Mouse (Mus musculus) lung, embryonic 15.5 days (tissue): Measurements from ENCODE around the gene 1700025G04Rik. TPM values are rescaled to one million over a fixed set of nuclear protein-coding genes. Genes with fewer than 3 reads are reported as not detected.
A peak's percentile ranks its signal among the peaks of the same experiment; 100 is the strongest.
"Not testable (repeated sequence)": the region's sequence is repeated elsewhere in the genome, so short reads cannot be mapped to it uniquely, and the experiment has no call there.

Experiments
- ATAC-seq: fragments of 200-750 bp; cut with Nextera tagmentation; 2 replicates; pipeline ENCODE4 v1.8.0; 2017; ENCODE audit warnings: moderate number of reproducible peaks, borderline replicate concordance; ENCODE audit not compliant: low FRiP score, low TSS enrichment; ENCODE audit errors: extremely low read depth
- H3K27ac ChIP-seq: fragments of 300-500 bp; sonication (generic); 2 replicates; pipeline ENCODE4 v1.5.1; 2015; ENCODE audit warnings: moderate library complexity, mild to moderate bottlenecking, inconsistent platforms
- H3K27me3 ChIP-seq: fragments of 300-500 bp; sonication (generic); 2 replicates; pipeline ENCODE4 v1.6.1; 2015; ENCODE audit warnings: inconsistent platforms
- H3K36me3 ChIP-seq: fragments of 300-500 bp; sonication (generic); 2 replicates; pipeline ENCODE4 v1.6.1; 2015; ENCODE audit warnings: inconsistent platforms
- H3K4me1 ChIP-seq: fragments of 300-500 bp; sonication (generic); 2 replicates; pipeline ENCODE4 v1.6.1; 2015; ENCODE audit warnings: inconsistent platforms
- H3K4me2 ChIP-seq: fragments of 300-500 bp; sonication (generic); 2 replicates; pipeline ENCODE4 v1.6.1; 2015; ENCODE audit warnings: inconsistent platforms, mild to moderate bottlenecking, moderate library complexity
- H3K4me3 ChIP-seq: fragments of 300-500 bp; sonication (generic); 2 replicates; pipeline ENCODE4 v1.5.1; 2015; ENCODE audit warnings: mild to moderate bottlenecking, inconsistent platforms
- H3K9ac ChIP-seq: fragments of 300-500 bp; sonication (generic); 2 replicates; pipeline ENCODE4 v1.6.1; 2015; ENCODE audit warnings: inconsistent platforms
- H3K9me3 ChIP-seq: fragments of 300-500 bp; sonication (generic); 2 replicates; pipeline ENCODE4 v1.6.1; 2016; ENCODE audit warnings: inconsistent platforms
- WGBS: fragments of 180-500 bp; shearing (Covaris S2); methylation state at CpG from one replicate; pipeline ENCODE4 v1.1.7; 2015; 5-methylcytosine and 5-hydroxymethylcytosine counted together
- polyA plus RNA-seq: library from polyadenylated mRNA; unstranded; fragments of >200 nt; fragmentation: Nextera tagmentation; extraction: Ambion mirVana; gene quantifications from 2 replicates; pipeline ENCODE4 v1.2.1, GENCODE M21; 2015

1700025G04Rik gene
- polyA plus RNA-seq, 1 experiment from 2014 or later: 23.5 TPM

- Histone ChIP-seq H3K4me2 (no peak overlapping the region), H3K27me3 (no peaks in the 10 kb centered on the region), H3K9me3 (no peaks in the 10 kb centered on the region), H3K4me3 (no peak overlapping the region), H3K9ac (no peak overlapping the region), H3K4me1 (no peaks in the 10 kb centered on the region), H3K27ac (no peak overlapping the region), H3K36me3 (no peaks in the 10 kb centered on the region)
- ATAC-seq: no peak
- WGBS: 77% methylated on average over 3 of the region's 3 CpGs
Observed at GRCm38 (mm10) chr1:151831791-151832190, 258.1 kb downstream of the 1700025G04Rik start.

- no peak overlapping the region for H3K4me3 ChIP-seq
- H3K4me1 ChIP-seq: peaks cover 8% of the 10 kb centered on the region
- ATAC-seq: peak; percentile 55
- H3K9ac ChIP-seq: no peak overlapping the region
- H3K27me3 ChIP-seq: no peaks in the 10 kb centered on the region
- no peaks in the 10 kb centered on the region for H3K36me3 ChIP-seq
- H3K27ac ChIP-seq: no peak overlapping the region
- no peak overlapping the region for H3K4me2 ChIP-seq
- 55% methylated on average over 7 of the region's 7 CpGs for WGBS
- H3K9me3 ChIP-seq: no peaks in the 10 kb centered on the region
Observed at GRCm38 (mm10) chr1:151825065-151825464, 264.9 kb downstream of the 1700025G04Rik start.

GRCm38 (mm10) chr1:151820457-151820856 is 269.5 kb downstream of the 1700025G04Rik start:
- peaks cover 14% of the 10 kb centered on the region; the same call in 1 of the 2 replicates for H3K36me3 ChIP-seq
- H3K9ac ChIP-seq: no peak overlapping the region
- peaks cover 8% of the 10 kb centered on the region for H3K4me1 ChIP-seq
- no peaks in the 10 kb centered on the region for H3K27me3 ChIP-seq
- H3K9me3 ChIP-seq: no peaks in the 10 kb centered on the region
- H3K4me3 ChIP-seq: no peak overlapping the region
- no peak for ATAC-seq
- H3K4me2 ChIP-seq: no peak overlapping the region
- no peak overlapping the region for H3K27ac ChIP-seq
- WGBS: 24% methylated on average over 5 of the region's 5 CpGs

GRCm38 (mm10) chr1:151819190-151819589 is 270.7 kb downstream of the 1700025G04Rik start:
- H3K4me2 ChIP-seq: no peak overlapping the region
- no peak for ATAC-seq
- H3K27ac ChIP-seq: no peak overlapping the region
- H3K4me1 ChIP-seq: 0 out of 2 replicates have a peak, but pooled peaks cover under 1% of the 10 kb centered on the region
- no peaks in the 10 kb centered on the region for H3K27me3 ChIP-seq
- H3K36me3 ChIP-seq: peaks cover 14% of the 10 kb centered on the region; the same call in 1 of the 2 replicates
- H3K4me3 ChIP-seq: no peak overlapping the region
- H3K9me3 ChIP-seq: no peaks in the 10 kb centered on the region
- no peak overlapping the region for H3K9ac ChIP-seq
- WGBS: 85% methylated on average over 7 of the region's 7 CpGs

GRCm38 (mm10) chr1:151816051-151816450 is 273.9 kb downstream of the 1700025G04Rik start:
- peaks cover 26% of the 10 kb centered on the region for H3K36me3 ChIP-seq
- ATAC-seq: no peak
- no peaks in the 10 kb centered on the region for H3K4me1 ChIP-seq
- H3K4me2 ChIP-seq: no peak overlapping the region
- H3K9ac ChIP-seq: no peak overlapping the region
- no peaks in the 10 kb centered on the region for H3K9me3 ChIP-seq
- H3K4me3 ChIP-seq: no peak overlapping the region
- no peaks in the 10 kb centered on the region for H3K27me3 ChIP-seq
- 91% methylated on average over 3 of the region's 3 CpGs for WGBS
- no peak overlapping the region for H3K27ac ChIP-seq

GRCm38 (mm10) chr1:151812004-151812712 is 277.8 kb downstream of the 1700025G04Rik start:
- no peak overlapping the region for H3K9ac ChIP-seq
- H3K4me1 ChIP-seq: no peaks in the 10 kb centered on the region
- no peaks in the 10 kb centered on the region for H3K9me3 ChIP-seq
- H3K36me3 ChIP-seq: peaks cover 28% of the 10 kb centered on the region
- H3K27me3 ChIP-seq: no peaks in the 10 kb centered on the region
- 89% methylated on average over 13 of the region's 13 CpGs for whole genome bisulfite sequencing
- no peak overlapping the region for H3K27ac ChIP-seq
- ATAC-seq: no peak
- no peak overlapping the region for H3K4me2 ChIP-seq
- no peak overlapping the region for H3K4me3 ChIP-seq

GRCm38 (mm10) chr1:151811456-151811855 is 278.5 kb downstream of the 1700025G04Rik start:
- Histone ChIP-seq H3K27me3 (no peaks in the 10 kb centered on the region), H3K36me3 (peaks cover 32% of the 10 kb centered on the region), H3K9ac (no peak overlapping the region), H3K4me1 (no peaks in the 10 kb centered on the region), H3K27ac (no peak overlapping the region), H3K4me2 (no peak overlapping the region), H3K9me3 (no peaks in the 10 kb centered on the region), H3K4me3 (no peak overlapping the region)
- ATAC-seq: no peak
- 90% methylated on average over 16 of the region's 16 CpGs for WGBS

- Histone ChIP-seq H3K4me2 (no peak overlapping the region), H3K4me3 (no peak overlapping the region), H3K4me1 (no peaks in the 10 kb centered on the region), H3K27ac (no peak overlapping the region), H3K27me3 (no peaks in the 10 kb centered on the region), H3K9me3 (no peaks in the 10 kb centered on the region), H3K9ac (no peak overlapping the region), H3K36me3 (peaks cover 33% of the 10 kb centered on the region)
- WGBS: 78% methylated on average over 7 of the region's 7 CpGs
- no peak for ATAC-seq
Observed at GRCm38 (mm10) chr1:151810628-151811421, 279.1 kb downstream of the 1700025G04Rik start.

- Histone ChIP-seq H3K27ac (no peak overlapping the region), H3K4me1 (no peaks in the 10 kb centered on the region), H3K4me3 (no peak overlapping the region), H3K9me3 (no peaks in the 10 kb centered on the region), H3K27me3 (no peaks in the 10 kb centered on the region), H3K36me3 (peaks cover 45% of the 10 kb centered on the region), H3K9ac (no peak overlapping the region), H3K4me2 (no peak overlapping the region)
- 65% methylated on average over 5 of the region's 5 CpGs for WGBS
- no peak for ATAC-seq
Observed at GRCm38 (mm10) chr1:151807286-151807685, 282.6 kb downstream of the 1700025G04Rik start.

GRCm38 (mm10) chr1:151802795-151803194 is 287.1 kb downstream of the 1700025G04Rik start:
- not testable (repeated sequence) for H3K4me3 ChIP-seq, H3K9me3 ChIP-seq, H3K9ac ChIP-seq, H3K4me1 ChIP-seq, H3K4me2 ChIP-seq, H3K27me3 ChIP-seq, H3K27ac ChIP-seq, ATAC-seq
- H3K36me3 ChIP-seq: peaks cover 44% of the 10 kb centered on the region
- WGBS: 48% methylated on average over 3 of the region's 3 CpGs
